Mouse (Mus musculus) neural tube, embryonic 11.5 days (tissue): Measurements from ENCODE around the gene Lias. TPM values are rescaled to one million over a fixed set of nuclear protein-coding genes. Genes with fewer than 3 reads are reported as not detected.
A peak's percentile ranks its signal among the peaks of the same experiment; 100 is the strongest.

ENCODE experiments used
- ATAC-seq: fragments of 200-750 bp; cut with Nextera tagmentation; 2 replicates; pipeline ENCODE4 v1.8.0; 2017; ENCODE audit warnings: moderate number of reproducible peaks, mild to moderate bottlenecking, moderate TSS enrichment, moderate library complexity; ENCODE audit not compliant: insufficient read depth, low FRiP score, low TSS enrichment
- DNase-seq: peaks from one replicate; pipeline ENCODE4 v3.0.0-alpha.2; 2015; ENCODE audit warnings: low spot score
- H3K27ac ChIP-seq: fragments of 300-500 bp; sonication (generic); 2 replicates; pipeline ENCODE4 v1.5.1; 2014; ENCODE audit warnings: low read depth, mild to moderate bottlenecking, low read length
- H3K27me3 ChIP-seq: fragments of 300-500 bp; sonication (generic); 2 replicates; pipeline ENCODE4 v1.6.1; 2014; ENCODE audit warnings: mild to moderate bottlenecking, low read length, mixed read lengths; ENCODE audit not compliant: control insufficient read depth, insufficient read depth
- H3K36me3 ChIP-seq: fragments of 300-500 bp; sonication (generic); 2 replicates; pipeline ENCODE4 v1.6.1; 2014; ENCODE audit warnings: mild to moderate bottlenecking, low read length, moderate library complexity, mixed read lengths; ENCODE audit not compliant: control insufficient read depth, insufficient read depth
- H3K4me1 ChIP-seq: fragments of 300-500 bp; sonication (generic); 2 replicates; pipeline ENCODE4 v1.6.1; 2014; ENCODE audit warnings: low read length, mixed read lengths; ENCODE audit not compliant: control insufficient read depth, insufficient read depth
- H3K4me2 ChIP-seq: fragments of 300-500 bp; sonication (generic); 2 replicates; pipeline ENCODE4 v1.6.1; 2014; ENCODE audit warnings: low read depth, mild to moderate bottlenecking, moderate library complexity
- H3K4me3 ChIP-seq: fragments of 300-500 bp; sonication (generic); 2 replicates; pipeline ENCODE4 v1.5.1; 2014; ENCODE audit warnings: low read depth, low read length
- H3K9ac ChIP-seq: fragments of 300-500 bp; sonication (generic); 2 replicates; pipeline ENCODE4 v1.6.1; 2014; ENCODE audit warnings: mild to moderate bottlenecking, low read length
- H3K9me3 ChIP-seq: fragments of 300-500 bp; sonication (generic); 2 replicates; pipeline ENCODE4 v1.6.1; 2016; ENCODE audit warnings: low read length; ENCODE audit not compliant: control insufficient read depth
- WGBS: fragments of 180-500 bp; shearing (Covaris S2); extraction: QIAGEN DNeasy Blood & Tissue Kit; methylation state at CpG from one replicate; pipeline ENCODE4 v1.1.7; 2014; 5-methylcytosine and 5-hydroxymethylcytosine counted together
- polyA plus RNA-seq: library from polyadenylated mRNA; unstranded; fragments of >200 nt; fragmentation: Nextera tagmentation; extraction: Ambion mirVana; gene quantifications from 2 replicates; pipeline ENCODE4 v1.2.1, GENCODE M21; 2014

Lias gene
- 69.2 and 70.0 TPM in 2 replicates for polyA plus RNA-seq

GRCm38 (mm10) chr5:65390648-65391644 lies at the start of gene Lias, which contains the start of gene Rpl9:
Lias (plus strand) TSS chr5:65391497.
Rpl9 (minus strand) TSS chr5:65391444.
- DNase-seq (peak; percentile 98), ATAC-seq (peak; percentile 97)
- peak within 1 kb of the TSS; percentile 86 for H3K4me2 ChIP-seq
- peak within 1 kb of the TSS; percentile 88 for H3K27ac ChIP-seq
- H3K4me1 ChIP-seq = peaks cover 4% of the 10 kb centered on the region; the same call in 1 of the 2 replicates
- H3K9ac ChIP-seq = peak within 1 kb of the TSS; percentile 98
- no peaks in the 10 kb centered on the region for H3K27me3 ChIP-seq
- no peaks in the 10 kb centered on the region for H3K9me3 ChIP-seq
- peaks cover 13% of the 10 kb centered on the region for H3K36me3 ChIP-seq
- H3K4me3 ChIP-seq = peak within 1 kb of the TSS; percentile 99
- WGBS = under 1% methylated on average over 83 of the region's 83 CpGs

DNA sequence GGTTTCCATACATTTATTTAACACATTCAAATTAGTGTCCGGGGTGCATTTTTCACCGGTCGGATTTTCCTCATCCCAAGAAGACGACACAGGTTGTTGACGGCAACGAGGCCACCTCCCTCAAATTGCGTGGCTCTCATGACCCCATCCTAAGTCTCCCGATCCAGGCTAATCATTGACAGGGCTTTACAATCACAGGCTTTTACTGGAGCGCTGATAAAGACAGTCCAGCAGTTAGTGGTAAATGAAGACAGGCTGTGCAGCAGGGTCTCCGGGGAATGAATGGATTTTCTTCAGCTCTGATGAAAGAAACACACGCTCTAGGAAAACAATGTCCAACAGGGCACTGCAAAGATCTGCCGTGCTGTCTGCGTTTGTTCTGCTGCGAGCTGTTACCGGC lies 43.1 kb upstream of the Lias start, which contains the start of gene Klb:
Gene Klb (plus strand): TSS at position 147 of the 400 bp plus-strand sequence.
- peak within 1 kb of the TSS; percentile 24 for H3K9ac ChIP-seq
- no peak within 1 kb of the TSS for H3K27ac ChIP-seq
- 17% methylated on average over 15 of the region's 15 CpGs for WGBS
- H3K27me3 ChIP-seq = no peaks in the 10 kb centered on the region
- H3K9me3 ChIP-seq = no peaks in the 10 kb centered on the region
- no peaks in the 10 kb centered on the region for H3K4me1 ChIP-seq
- no peaks in the 10 kb centered on the region for H3K36me3 ChIP-seq
- peak; percentile 30 for DNase-seq
- ATAC-seq = no peak
- H3K4me2 ChIP-seq = peak within 1 kb of the TSS; percentile 12
- H3K4me3 ChIP-seq = no peak within 1 kb of the TSS

DNA sequence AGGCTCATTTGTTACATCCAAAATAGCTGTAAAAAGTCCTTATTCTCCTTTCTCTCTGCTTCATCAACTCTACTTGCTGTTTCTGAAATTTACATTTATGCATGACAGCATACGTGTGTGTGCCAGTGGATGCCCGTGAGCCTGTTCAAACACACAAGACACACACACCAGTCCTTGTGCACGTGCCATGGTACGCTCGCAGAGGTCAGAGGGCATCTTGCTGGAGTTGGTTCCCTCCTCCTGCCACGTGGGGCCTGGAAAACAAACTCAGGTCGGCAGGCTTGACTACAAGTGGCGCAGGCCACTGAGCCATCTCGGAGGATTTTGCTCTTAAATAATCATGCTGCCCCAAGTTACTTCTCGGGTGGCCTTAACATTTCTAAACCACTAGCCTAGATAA lies 40.8 kb upstream of the Lias start:
- ATAC-seq = no peak
- Histone ChIP-seq H3K9ac (no peak overlapping the region), H3K4me1 (no peaks in the 10 kb centered on the region), H3K4me2 (no peak overlapping the region), H3K4me3 (no peak overlapping the region), H3K27ac (no peak overlapping the region), H3K36me3 (no peaks in the 10 kb centered on the region), H3K27me3 (no peaks in the 10 kb centered on the region), H3K9me3 (no peaks in the 10 kb centered on the region)
- no peak for DNase-seq
- 63% methylated on average over 10 of the region's 10 CpGs for WGBS

- Histone ChIP-seq H3K4me1 (no peaks in the 10 kb centered on the region), H3K27me3 (no peaks in the 10 kb centered on the region), H3K4me3 (no peak overlapping the region), H3K36me3 (no peaks in the 10 kb centered on the region), H3K9ac (no peak overlapping the region), H3K4me2 (no peak overlapping the region), H3K27ac (no peak overlapping the region), H3K9me3 (no peaks in the 10 kb centered on the region)
- 87% methylated on average over 3 of the region's 3 CpGs for WGBS
- ATAC-seq (no peak), DNase-seq (no peak)
Observed at GRCm38 (mm10) chr5:65354097-65354496, 37.2 kb upstream of the Lias start.

DNA sequence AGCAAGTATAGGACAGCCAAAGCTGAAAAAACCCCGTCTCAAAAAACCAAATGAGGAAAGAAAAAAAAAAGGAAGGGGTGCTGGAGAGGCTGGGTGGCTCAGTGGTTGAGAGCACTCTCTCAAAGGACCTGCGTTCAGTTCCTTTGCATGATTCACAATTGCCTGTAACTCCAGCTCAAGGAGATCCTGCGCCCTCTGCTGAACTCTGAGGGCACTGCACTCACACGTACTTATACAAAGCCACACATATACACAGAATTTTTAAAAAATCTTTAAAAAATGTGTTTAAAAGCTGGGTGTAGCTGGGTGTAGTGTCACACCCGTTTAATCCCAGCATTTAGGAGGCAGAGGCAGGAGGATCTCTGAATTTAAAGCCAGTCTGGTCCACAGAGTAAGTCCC lies 36.3 kb upstream of the Lias start:
- H3K36me3 ChIP-seq = no peaks in the 10 kb centered on the region
- ATAC-seq (no peak), DNase-seq (no peak)
- no peaks in the 10 kb centered on the region for H3K4me1 ChIP-seq
- no peak overlapping the region for H3K27ac ChIP-seq
- H3K4me2 ChIP-seq = no peak overlapping the region
- no peak overlapping the region for H3K9ac ChIP-seq
- 76% methylated on average over 5 of the region's 5 CpGs for WGBS
- H3K9me3 ChIP-seq = no peaks in the 10 kb centered on the region
- no peak overlapping the region for H3K4me3 ChIP-seq
- H3K27me3 ChIP-seq = no peaks in the 10 kb centered on the region

GRCm38 (mm10) chr5:65356851-65357250 lies 34.4 kb upstream of the Lias start:
- DNase-seq (no peak), ATAC-seq (no peak)
- no peaks in the 10 kb centered on the region for H3K36me3 ChIP-seq
- no peak overlapping the region for H3K4me3 ChIP-seq
- no peaks in the 10 kb centered on the region for H3K4me1 ChIP-seq
- H3K27me3 ChIP-seq = no peaks in the 10 kb centered on the region
- no peak overlapping the region for H3K27ac ChIP-seq
- WGBS = 84% methylated on average over 6 of the region's 6 CpGs
- H3K9ac ChIP-seq = no peak overlapping the region
- no peak overlapping the region for H3K4me2 ChIP-seq
- no peaks in the 10 kb centered on the region for H3K9me3 ChIP-seq

DNA sequence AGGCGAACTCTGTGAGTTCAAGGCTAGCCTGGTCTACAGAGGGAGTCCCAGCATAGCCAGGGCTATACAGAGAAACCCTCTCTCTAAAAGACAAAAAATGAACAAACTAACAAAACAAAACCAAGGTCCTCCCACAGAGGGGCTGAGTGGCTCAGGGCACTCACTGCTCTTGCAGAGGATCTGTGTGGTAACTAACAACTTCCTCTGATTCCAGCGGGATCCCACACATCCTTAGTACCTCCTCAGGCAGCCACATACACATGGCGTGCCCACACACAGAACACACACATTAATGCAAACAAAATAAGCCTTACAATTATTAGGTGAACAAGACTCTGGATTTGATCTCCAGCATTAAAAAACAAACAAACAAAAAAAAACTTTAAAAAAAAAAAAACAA lies 33.5 kb upstream of the Lias start:
- Histone ChIP-seq H3K4me3 (no peak overlapping the region), H3K4me2 (no peak overlapping the region), H3K27ac (no peak overlapping the region), H3K27me3 (no peaks in the 10 kb centered on the region), H3K4me1 (no peaks in the 10 kb centered on the region), H3K9me3 (no peaks in the 10 kb centered on the region), H3K36me3 (no peaks in the 10 kb centered on the region), H3K9ac (no peak overlapping the region)
- ATAC-seq (no peak), DNase-seq (no peak)
- 89% methylated on average over 3 of the region's 3 CpGs for WGBS

DNA sequence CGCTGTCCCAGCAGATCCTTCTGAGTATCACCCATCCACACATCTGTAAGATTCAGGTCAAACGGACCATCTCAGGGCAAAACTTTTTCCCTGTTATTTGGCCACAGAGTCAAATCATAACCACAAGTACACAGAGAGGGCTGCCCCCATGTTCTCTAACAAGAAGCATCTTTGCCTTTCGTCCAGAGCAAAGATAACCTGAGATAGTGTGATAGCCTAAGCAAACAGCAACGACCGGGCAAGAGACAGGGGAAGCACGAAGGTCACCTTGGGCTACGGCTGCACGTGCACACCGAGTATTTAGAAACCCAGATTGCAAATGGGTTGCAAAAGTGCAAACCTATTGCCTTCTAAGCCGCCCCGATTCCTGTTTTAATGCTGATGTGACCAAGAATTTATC lies 23.5 kb upstream of the Lias start:
- no peak overlapping the region for H3K4me2 ChIP-seq

DNA sequence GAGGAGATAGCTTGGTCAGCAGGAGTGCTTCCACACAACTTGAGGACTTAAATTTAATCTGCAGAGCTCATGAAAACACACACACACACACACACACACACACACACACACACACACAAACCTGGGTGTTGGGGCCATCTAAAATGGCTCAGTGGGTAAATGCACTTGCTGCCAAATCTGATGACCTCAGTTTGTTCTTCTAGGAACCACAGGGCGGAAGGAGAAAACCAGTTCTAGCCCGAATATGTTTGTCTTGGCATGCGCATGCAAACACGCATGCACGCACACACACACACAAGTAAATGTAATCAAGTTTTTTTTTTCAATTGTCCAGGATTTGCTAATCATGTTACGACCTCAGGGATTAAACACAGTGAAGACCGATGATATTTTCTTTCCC lies 19.7 kb upstream of the Lias start:
- H3K4me3 ChIP-seq = no peak overlapping the region
- no peaks in the 10 kb centered on the region for H3K36me3 ChIP-seq
- no peak overlapping the region for H3K9ac ChIP-seq
- DNase-seq (no peak), ATAC-seq (no peak)
- H3K4me2 ChIP-seq = no peak overlapping the region
- no peaks in the 10 kb centered on the region for H3K9me3 ChIP-seq
- H3K4me1 ChIP-seq = no peaks in the 10 kb centered on the region
- no peaks in the 10 kb centered on the region for H3K27me3 ChIP-seq
- WGBS = 97% methylated on average over 7 of the region's 7 CpGs
- H3K27ac ChIP-seq = no peak overlapping the region

More for the DNA sequence above, 23.5 kb upstream of the Lias start:
- DNase-seq (no peak), ATAC-seq (no peak)
- Histone ChIP-seq H3K27me3 (no peaks in the 10 kb centered on the region), H3K9ac (no peak overlapping the region), H3K27ac (no peak overlapping the region), H3K4me3 (no peak overlapping the region), H3K4me1 (no peaks in the 10 kb centered on the region), H3K36me3 (no peaks in the 10 kb centered on the region), H3K9me3 (no peaks in the 10 kb centered on the region)
- WGBS = 91% methylated on average over 11 of the region's 11 CpGs
